Mouse (Mus musculus): ENCODE measurements around the gene Ptov1. TPM values are rescaled to one million over a fixed set of nuclear protein-coding genes. Genes with fewer than 3 reads are reported as not detected.

The Ptov1 gene
- polyA plus RNA-seq, 1 experiment from 2014 or later = 458 TPM

GRCm38 (mm10) chr7:44892276-44892921, 22.8 kb upstream of the Ptov1 start, which contains the start of gene Med25:
TSS of gene Med25 (minus strand) at chr7:44892712.
- peak within 1 kb of the TSS; percentile 97 for H3K27ac ChIP-seq (ENCODE audit: low read depth, low read length)
- H3K4me2 ChIP-seq (ENCODE audit: low read length) = peak within 1 kb of the TSS; percentile 94
- WGBS = 0% methylated on average over 56 of the region's 56 CpGs
- DNase-seq (ENCODE audit: low spot score) (peak; percentile 100), ATAC-seq (peak; percentile 80)
- H3K9ac ChIP-seq (ENCODE audit: low read length) = peak within 1 kb of the TSS; percentile 91
- no peaks in the 10 kb centered on the region for H3K9me3 ChIP-seq (replicated peaks; ENCODE audit: control insufficient read depth, low read length)
- H3K4me3 ChIP-seq (ENCODE audit: low read depth, low read length) = peak within 1 kb of the TSS; percentile 87
- H3K27me3 ChIP-seq (replicated peaks; ENCODE audit: control insufficient read depth, insufficient read depth, low read length) = no peaks in the 10 kb centered on the region
- peaks cover 23% of the 10 kb centered on the region for H3K36me3 ChIP-seq (ENCODE audit: control insufficient read depth, insufficient read depth, low read length)
- peaks cover 38% of the 10 kb centered on the region for H3K4me1 ChIP-seq (ENCODE audit: control insufficient read depth, insufficient read depth, low read length)

GRCm38 (mm10) chr7:44891611-44892010, 22.0 kb upstream of the Ptov1 start:
- Histone ChIP-seq H3K27me3 (replicated peaks; ENCODE audit: control insufficient read depth, insufficient read depth, low read length) (no peaks in the 10 kb centered on the region), H3K9ac (ENCODE audit: low read length) (peak overlapping the region; percentile 91), H3K4me1 (ENCODE audit: control insufficient read depth, insufficient read depth, low read length) (peaks cover 34% of the 10 kb centered on the region), H3K4me3 (ENCODE audit: low read depth, low read length) (peak overlapping the region; percentile 87), H3K27ac (ENCODE audit: low read depth, low read length) (peak overlapping the region; percentile 97), H3K9me3 (replicated peaks; ENCODE audit: control insufficient read depth, low read length) (no peaks in the 10 kb centered on the region), H3K36me3 (ENCODE audit: control insufficient read depth, insufficient read depth, low read length) (peaks cover 31% of the 10 kb centered on the region), H3K4me2 (ENCODE audit: low read length) (peak overlapping the region; percentile 94)
- 12% methylated on average over 6 of the region's 6 CpGs for WGBS
- no peak for ATAC-seq
- no peak for DNase-seq (ENCODE audit: low spot score)

- no peak for ATAC-seq
- peak; percentile 29 for DNase-seq (ENCODE audit: low spot score)
- H3K36me3 ChIP-seq (ENCODE audit: control insufficient read depth, insufficient read depth, low read length) = peaks cover 39% of the 10 kb centered on the region
- no peaks in the 10 kb centered on the region for H3K27me3 ChIP-seq (replicated peaks; ENCODE audit: control insufficient read depth, insufficient read depth, low read length)
- peak overlapping the region; percentile 91 for H3K9ac ChIP-seq (ENCODE audit: low read length)
- peak overlapping the region; percentile 87 for H3K4me3 ChIP-seq (ENCODE audit: low read depth, low read length)
- 50% methylated on average over 4 of the region's 4 CpGs for WGBS
- H3K27ac ChIP-seq (ENCODE audit: low read depth, low read length) = no peak overlapping the region
- H3K4me1 ChIP-seq (ENCODE audit: control insufficient read depth, insufficient read depth, low read length) = peaks cover 31% of the 10 kb centered on the region
- no peaks in the 10 kb centered on the region for H3K9me3 ChIP-seq (replicated peaks; ENCODE audit: control insufficient read depth, low read length)
- peak overlapping the region; percentile 94 for H3K4me2 ChIP-seq (ENCODE audit: low read length)
Observed at GRCm38 (mm10) chr7:44890737-44891136, 21.1 kb upstream of the Ptov1 start.

GRCm38 (mm10) chr7:44890180-44890579, 20.6 kb upstream of the Ptov1 start:
- no peak for DNase-seq (ENCODE audit: low spot score)
- ATAC-seq = no peak
- Histone ChIP-seq H3K4me1 (ENCODE audit: control insufficient read depth, insufficient read depth, low read length) (peaks cover 30% of the 10 kb centered on the region), H3K9ac (ENCODE audit: low read length) (peak overlapping the region; percentile 91; the same call in 1 of the 2 replicates), H3K4me3 (ENCODE audit: low read depth, low read length) (peak overlapping the region; percentile 87; the same call in 1 of the 2 replicates), H3K27me3 (replicated peaks; ENCODE audit: control insufficient read depth, insufficient read depth, low read length) (no peaks in the 10 kb centered on the region), H3K9me3 (replicated peaks; ENCODE audit: control insufficient read depth, low read length) (no peaks in the 10 kb centered on the region), H3K4me2 (ENCODE audit: low read length) (peak overlapping the region; percentile 94), H3K27ac (ENCODE audit: low read depth, low read length) (no peak overlapping the region), H3K36me3 (ENCODE audit: control insufficient read depth, insufficient read depth, low read length) (peaks cover 44% of the 10 kb centered on the region)
- 91% methylated on average over 6 of the region's 7 CpGs for WGBS

- DNase-seq (ENCODE audit: low spot score) = no peak
- Histone ChIP-seq H3K4me3 (ENCODE audit: low read depth, low read length) (no peak overlapping the region), H3K4me2 (ENCODE audit: low read length) (no peak overlapping the region), H3K36me3 (ENCODE audit: control insufficient read depth, insufficient read depth, low read length) (peaks cover 58% of the 10 kb centered on the region), H3K4me1 (ENCODE audit: control insufficient read depth, insufficient read depth, low read length) (peaks cover 19% of the 10 kb centered on the region), H3K9me3 (replicated peaks; ENCODE audit: control insufficient read depth, low read length) (no peaks in the 10 kb centered on the region), H3K27me3 (replicated peaks; ENCODE audit: control insufficient read depth, insufficient read depth, low read length) (no peaks in the 10 kb centered on the region), H3K27ac (ENCODE audit: low read depth, low read length) (no peak overlapping the region), H3K9ac (ENCODE audit: low read length) (no peak overlapping the region; the same call in 1 of the 2 replicates)
- WGBS = 84% methylated on average over 13 of the region's 13 CpGs
- no peak for ATAC-seq
Observed at GRCm38 (mm10) chr7:44888256-44889105, 18.9 kb upstream of the Ptov1 start.

- Histone ChIP-seq H3K4me3 (ENCODE audit: low read depth, low read length) (no peak overlapping the region), H3K27me3 (replicated peaks; ENCODE audit: control insufficient read depth, insufficient read depth, low read length) (no peaks in the 10 kb centered on the region), H3K4me2 (ENCODE audit: low read length) (no peak overlapping the region), H3K9me3 (replicated peaks; ENCODE audit: control insufficient read depth, low read length) (no peaks in the 10 kb centered on the region), H3K4me1 (ENCODE audit: control insufficient read depth, insufficient read depth, low read length) (peaks cover 13% of the 10 kb centered on the region; the same call in 1 of the 2 replicates), H3K9ac (ENCODE audit: low read length) (no peak overlapping the region), H3K36me3 (ENCODE audit: control insufficient read depth, insufficient read depth, low read length) (peaks cover 73% of the 10 kb centered on the region), H3K27ac (ENCODE audit: low read depth, low read length) (no peak overlapping the region)
- ATAC-seq (no peak), DNase-seq (ENCODE audit: low spot score) (no peak)
- 94% methylated on average over 7 of the region's 7 CpGs for whole genome bisulfite sequencing
Observed at GRCm38 (mm10) chr7:44886964-44887363, 17.4 kb upstream of the Ptov1 start.

GRCm38 (mm10) chr7:44884637-44885036, 15.0 kb upstream of the Ptov1 start:
- no peak overlapping the region for H3K9ac ChIP-seq (ENCODE audit: low read length)
- WGBS = 92% methylated on average over 5 of the region's 5 CpGs
- no peak for ATAC-seq
- no peak overlapping the region for H3K4me3 ChIP-seq (ENCODE audit: low read depth, low read length)
- no peak for DNase-seq (ENCODE audit: low spot score)
- H3K4me1 ChIP-seq (ENCODE audit: control insufficient read depth, insufficient read depth, low read length) = no peaks in the 10 kb centered on the region
- peaks cover 94% of the 10 kb centered on the region for H3K36me3 ChIP-seq (ENCODE audit: control insufficient read depth, insufficient read depth, low read length)
- H3K27me3 ChIP-seq (replicated peaks; ENCODE audit: control insufficient read depth, insufficient read depth, low read length) = no peaks in the 10 kb centered on the region
- no peak overlapping the region for H3K4me2 ChIP-seq (ENCODE audit: low read length)
- no peak overlapping the region for H3K27ac ChIP-seq (ENCODE audit: low read depth, low read length)
- H3K9me3 ChIP-seq (replicated peaks; ENCODE audit: control insufficient read depth, low read length) = no peaks in the 10 kb centered on the region

- H3K27ac ChIP-seq (ENCODE audit: low read depth, low read length) = no peak overlapping the region
- H3K36me3 ChIP-seq (ENCODE audit: control insufficient read depth, insufficient read depth, low read length) = peaks cover 94% of the 10 kb centered on the region
- ATAC-seq = no peak
- H3K9me3 ChIP-seq (replicated peaks; ENCODE audit: control insufficient read depth, low read length) = no peaks in the 10 kb centered on the region
- no peak overlapping the region for H3K4me2 ChIP-seq (ENCODE audit: low read length)
- WGBS = 100% methylated on average over 3 of the region's 3 CpGs
- no peaks in the 10 kb centered on the region for H3K27me3 ChIP-seq (replicated peaks; ENCODE audit: control insufficient read depth, insufficient read depth, low read length)
- no peak for DNase-seq (ENCODE audit: low spot score)
- no peaks in the 10 kb centered on the region for H3K4me1 ChIP-seq (ENCODE audit: control insufficient read depth, insufficient read depth, low read length)
- no peak overlapping the region for H3K9ac ChIP-seq (ENCODE audit: low read length)
- H3K4me3 ChIP-seq (ENCODE audit: low read depth, low read length) = no peak overlapping the region
Observed at GRCm38 (mm10) chr7:44883036-44883435, 13.4 kb upstream of the Ptov1 start.

- peaks cover 75% of the 10 kb centered on the region for H3K36me3 ChIP-seq (ENCODE audit: control insufficient read depth, insufficient read depth, low read length)
- no peak overlapping the region for H3K4me2 ChIP-seq (ENCODE audit: low read length)
- no peaks in the 10 kb centered on the region for H3K9me3 ChIP-seq (replicated peaks; ENCODE audit: control insufficient read depth, low read length)
- DNase-seq (ENCODE audit: low spot score) (no peak), ATAC-seq (no peak)
- H3K9ac ChIP-seq (ENCODE audit: low read length) = no peak overlapping the region
- no peaks in the 10 kb centered on the region for H3K27me3 ChIP-seq (replicated peaks; ENCODE audit: control insufficient read depth, insufficient read depth, low read length)
- H3K4me3 ChIP-seq (ENCODE audit: low read depth, low read length) = no peak overlapping the region
- 88% methylated on average over 14 of the region's 14 CpGs for WGBS
- H3K27ac ChIP-seq (ENCODE audit: low read depth, low read length) = no peak overlapping the region
- H3K4me1 ChIP-seq (ENCODE audit: control insufficient read depth, insufficient read depth, low read length) = no peaks in the 10 kb centered on the region
Observed at GRCm38 (mm10) chr7:44877833-44878232, 8.2 kb upstream of the Ptov1 start.
